9 mouse cellular contexts compared by ENCODE assay signal in genomic region chr5:52524207-52524606, GRCm38 (mm10). TPM values are rescaled to one million over a fixed set of nuclear protein-coding genes. Genes with fewer than 3 reads are reported as not detected.
DNase-seq lines count a peak whose midpoint lies in the region; ATAC-seq and TF ChIP-seq lines count a peak whose summit lies in the region.
"Had no signal": no experiment of that assay in that cellular context is flagged by ENCODE, and none has a peak within 500 bp of the region (broad histone marks: within the 10 kb centered on the region; RNA-seq: fewer than 3 reads in every experiment).

No protein-coding gene starts in this region.

- ATAC-seq in embryonic facial prominence, embryonic 13.5 days (ENCODE audit: insufficient number of reproducible peaks, insufficient read depth, low FRiP score, low TSS enrichment, low read depth), result no peak
- peak; percentile 55; the same call in 1 of the 2 replicates for ATAC-seq in midbrain, embryonic 15.5 days (replicated peaks)
- no peak for ATAC-seq in megakaryocyte progenitor cell, adult 5-6 weeks (replicated peaks; ENCODE audit: poor library complexity)

- no peak overlapping the region for H3K27ac ChIP-seq in gastrocnemius, adult 2 months
- no peak overlapping the region for H3K27ac ChIP-seq in embryonic facial prominence, embryonic 13.5 days
- no peak overlapping the region for H3K27ac ChIP-seq in layer of hippocampus, adult 2 months
- no peak overlapping the region for H3K27ac ChIP-seq in midbrain, embryonic 15.5 days

- H3K9me3 ChIP-seq in E14TG2a.4 (ENCODE audit: low read length), result peaks cover 19% of the 10 kb centered on the region
- no peaks in the 10 kb centered on the region for H3K9me3 ChIP-seq in embryonic facial prominence, embryonic 13.5 days
- no peaks in the 10 kb centered on the region for H3K9me3 ChIP-seq in midbrain, embryonic 15.5 days

- H3K4me1 ChIP-seq in E14TG2a.4 (replicated peaks; ENCODE audit: low read depth, low read length), result no peaks in the 10 kb centered on the region
- no peaks in the 10 kb centered on the region for H3K4me1 ChIP-seq in embryonic facial prominence, embryonic 13.5 days
- H3K4me1 ChIP-seq in midbrain, embryonic 15.5 days, result no peaks in the 10 kb centered on the region

- DNase-seq in gastrocnemius, adult 2 months, result no peak
- DNase-seq in gastrocnemius, postnatal 36 days, result no peak
- peak; percentile 39 to 64 for DNase-seq in layer of hippocampus, adult 2 months (ENCODE audit: low spot score in 2 of 2)
- no peak for DNase-seq in yolk sac, embryonic 10.5 days (ENCODE audit: low spot score)

- intact Hi-C loops in gastrocnemius, adult 2 months (cut with DNase I), result no loop called here
- intact Hi-C loops in gastrocnemius, postnatal 36 days (cut with DNase I), result no loop called here

- no peaks in the 10 kb centered on the region for H3K36me3 ChIP-seq in E14TG2a.4 (ENCODE audit: insufficient read depth, low read length)
- H3K36me3 ChIP-seq in embryonic facial prominence, embryonic 13.5 days, result no peaks in the 10 kb centered on the region
- no peaks in the 10 kb centered on the region for H3K36me3 ChIP-seq in midbrain, embryonic 15.5 days (replicated peaks)
- H3K36me3 ChIP-seq: G1E had no signal

- 0 out of 2 replicates have a peak, but pooled peaks cover 18% of the 10 kb centered on the region for H3K27me3 ChIP-seq in E14TG2a.4 (ENCODE audit: insufficient read depth, low read length)
- H3K27me3 ChIP-seq in embryonic facial prominence, embryonic 13.5 days, result no peaks in the 10 kb centered on the region; the same call in none of the 2 replicates
- no peaks in the 10 kb centered on the region for H3K27me3 ChIP-seq in midbrain, embryonic 15.5 days (replicated peaks)

- H3K4me3 ChIP-seq in gastrocnemius, adult 2 months, result no peak overlapping the region
- H3K4me3 ChIP-seq in E14TG2a.4 (replicated peaks; ENCODE audit: low read length), result no peak overlapping the region
- no peak overlapping the region for H3K4me3 ChIP-seq in embryonic facial prominence, embryonic 13.5 days
- no peak overlapping the region for H3K4me3 ChIP-seq in layer of hippocampus, adult 2 months
- H3K4me3 ChIP-seq in midbrain, embryonic 15.5 days, result no peak overlapping the region

- peak; percentile 39 for TF ChIP-seq CTCF in gastrocnemius, adult 2 months (IDR thresholded peaks at IDR 0.05)
- TF ChIP-seq CTCF in E14TG2a.4 (conservative IDR thresholded peaks at IDR 0.05; ENCODE audit: low read length), result peak; percentile 27
- peak; percentile 83 for TF ChIP-seq CTCF in layer of hippocampus, adult 2 months (conservative IDR thresholded peaks at IDR 0.05)

- WGBS in embryonic facial prominence, embryonic 13.5 days, result 42% methylated on average over 3 of the region's 3 CpGs
- WGBS in midbrain, embryonic 15.5 days, result 51% methylated on average over 3 of the region's 3 CpGs

- 0 out of 2 replicates have a peak overlapping the region, but pooled peaks have one; percentile 1 for H3K9ac ChIP-seq in embryonic facial prominence, embryonic 13.5 days
- no peak overlapping the region for H3K9ac ChIP-seq in midbrain, embryonic 15.5 days

- no peak overlapping the region for H3K4me2 ChIP-seq in embryonic facial prominence, embryonic 13.5 days
- no peak overlapping the region for H3K4me2 ChIP-seq in midbrain, embryonic 15.5 days

RNA-seq across cellular contexts. Expression of gene Lgi2, which starts 42.1 kb away (rescaled TPM):
- 1 to 10 TPM; 1.0 to 1.3 TPM for total RNA-seq in gastrocnemius, adult 2 months (2021)
- 1 to 10 TPM; 1.3 to 1.9 TPM for total RNA-seq in gastrocnemius, postnatal 36 days (2021)
- 6.3 and 6.6 TPM in 2 replicates for polyA plus RNA-seq in embryonic facial prominence, embryonic 13.5 days (2015; fragmentation: Nextera tagmentation; extraction: Ambion mirVana)
- total RNA-seq in layer of hippocampus, adult 2 months (2021), result 10 to 100 TPM; 21.2 to 22.8 TPM
- 5.0 and 5.1 TPM in 2 replicates for polyA plus RNA-seq in midbrain, embryonic 15.5 days (2015; fragmentation: Nextera tagmentation; extraction: Ambion mirVana)
- total RNA-seq in megakaryocyte progenitor cell, adult 5-6 weeks (2015), result not detected in 2 replicates
- 0.04 TPM in 1 of 2 replicates, not detected in the other for total RNA-seq in megakaryocyte progenitor cell, adult 5-6 weeks (2017)
- polyA plus RNA-seq: G1E had no signal

RNA-seq across cellular contexts. Expression of gene Ccdc149, which starts 52.9 kb away (rescaled TPM):
- total RNA-seq in gastrocnemius, adult 2 months (2021), result 1 to 10 TPM; 1.2 to 1.6 TPM
- 1 to 10 TPM; 1.3 to 1.5 TPM for total RNA-seq in gastrocnemius, postnatal 36 days (2021)
- polyA plus RNA-seq in embryonic facial prominence, embryonic 13.5 days (2015; fragmentation: Nextera tagmentation; extraction: Ambion mirVana), result 2.5 and 2.9 TPM in 2 replicates
- 10 to 100 TPM; 67.8 to 69.8 TPM for total RNA-seq in layer of hippocampus, adult 2 months (2021)
- 14.0 and 14.9 TPM in 2 replicates for polyA plus RNA-seq in midbrain, embryonic 15.5 days (2015; fragmentation: Nextera tagmentation; extraction: Ambion mirVana)
- total RNA-seq in megakaryocyte progenitor cell, adult 5-6 weeks (2015), result 1.9 and 2.9 TPM in 2 replicates
- total RNA-seq in megakaryocyte progenitor cell, adult 5-6 weeks (2017), result 3.1 and 3.7 TPM in 2 replicates
- total RNA-seq: G1E had no signal
- polyA plus RNA-seq: G1E had no signal

Comparison
In these comparisons a context has a peak if more than half of its experiments do, and no peak if none do; other contexts are left out.
1. DNase-seq: peak in layer of hippocampus, adult 2 months (2 of 2); none in gastrocnemius, adult 2 months (single experiment), gastrocnemius, postnatal 36 days (0 of 2) and yolk sac, embryonic 10.5 days (single experiment).
2. CTCF ChIP-seq: peak in every context shown above with its lines; median percentile 83 in layer of hippocampus, adult 2 months; 39 in gastrocnemius, adult 2 months; 27 in E14TG2a.4.
3. RNA of gene Lgi2, which starts 42.1 kb away (total RNA-seq): 21.2 to 22.8 TPM in layer of hippocampus, adult 2 months; 1.3 to 1.9 TPM in gastrocnemius, postnatal 36 days, 1.0 to 1.3 TPM in gastrocnemius, adult 2 months and 0.04 TPM in megakaryocyte progenitor cell, adult 5-6 weeks; every median in the first group is over 4 times any median in the second.
4. RNA of gene Ccdc149, which starts 52.9 kb away (total RNA-seq): 67.8 to 69.8 TPM in layer of hippocampus, adult 2 months; 1.9 to 3.7 TPM in megakaryocyte progenitor cell, adult 5-6 weeks, 1.2 to 1.6 TPM in gastrocnemius, adult 2 months and 1.3 to 1.5 TPM in gastrocnemius, postnatal 36 days; every median in the first group is over 10 times any median in the second.